In the genomic region with DNA sequence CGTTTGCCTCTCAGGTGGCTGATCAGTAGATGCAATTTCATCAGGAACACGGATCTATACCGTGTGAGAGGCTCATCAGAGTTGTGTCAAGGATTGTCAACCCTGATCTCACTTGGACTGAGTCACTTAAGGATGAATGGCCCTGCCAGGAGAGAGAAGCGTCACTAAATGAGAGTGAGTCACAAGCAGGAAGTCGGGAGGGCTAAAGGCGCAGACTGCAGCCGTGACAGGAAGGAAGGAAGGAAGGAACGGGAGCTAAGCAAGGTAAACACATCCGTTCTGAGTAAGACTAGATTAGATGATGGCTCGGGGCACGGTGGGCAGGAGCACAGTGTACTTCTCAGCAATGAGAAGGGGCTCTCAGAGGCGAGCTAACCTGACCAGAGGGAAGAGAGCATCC, we compare ENCODE assay signal across 10 mouse cellular contexts. TPM values are rescaled to one million over a fixed set of nuclear protein-coding genes. Genes with fewer than 3 reads are reported as not detected.
DNase-seq lines count a peak whose midpoint lies in the region; ATAC-seq and TF ChIP-seq lines count a peak whose summit lies in the region.
"Had no signal": no experiment of that assay in that cellular context is flagged by ENCODE, and none has a peak within 500 bp of the region (broad histone marks: within the 10 kb centered on the region; RNA-seq: fewer than 3 reads in every experiment).

No protein-coding gene starts in this region.

- no peak for TF ChIP-seq CTCF in heart, postnatal 0 days (IDR thresholded peaks at IDR 0.05; ENCODE audit: low read depth)

- H3ac ChIP-seq in myocyte (ENCODE audit: control insufficient read depth, insufficient read length), result no peak overlapping the region

- WGBS in heart, postnatal 0 days, result 54% methylated on average over 12 of the region's 12 CpGs
- WGBS in forebrain, embryonic 12.5 days, result 85% methylated on average over 12 of the region's 12 CpGs

- intact Hi-C loops in heart, postnatal 14 days (cut with DNase I), result no loop called here

- peak; percentile 24; the same call in 1 of the 2 replicates for ATAC-seq in heart, postnatal 0 days (ENCODE audit: insufficient read depth, low read depth)
- no peak for ATAC-seq in forebrain, embryonic 12.5 days (ENCODE audit: low FRiP score)

- no peaks in the 10 kb centered on the region for H3K4me1 ChIP-seq in heart, postnatal 0 days (ENCODE audit: control insufficient read depth, insufficient read depth)
- no peaks in the 10 kb centered on the region for H3K4me1 ChIP-seq in forebrain, embryonic 12.5 days
- H3K4me1 ChIP-seq: neural tube, embryonic 12.5 days had no signal

- H3K4me2 ChIP-seq in heart, postnatal 0 days (ENCODE audit: low read depth, low read length), result no peak overlapping the region; the same call in 1 of the 2 replicates
- H3K4me2 ChIP-seq in myocyte (ENCODE audit: low read depth), result peak overlapping the region; percentile 81
- no peak overlapping the region for H3K4me2 ChIP-seq in forebrain, embryonic 12.5 days
- H3K4me2 ChIP-seq: neural tube, embryonic 12.5 days had no signal

- H3K9ac ChIP-seq in heart, postnatal 0 days (replicated peaks; ENCODE audit: low read depth, low read length), result no peak overlapping the region
- H3K9ac ChIP-seq in forebrain, embryonic 12.5 days, result no peak overlapping the region
- H3K9ac ChIP-seq: neural tube, embryonic 12.5 days had no signal

- no peaks in the 10 kb centered on the region for H3K27me3 ChIP-seq in heart, postnatal 0 days (ENCODE audit: control insufficient read depth, insufficient read depth, low read length)
- H3K27me3 ChIP-seq in myocyte (ENCODE audit: control insufficient read depth, insufficient read depth, insufficient read length), result no peaks in the 10 kb centered on the region
- no peaks in the 10 kb centered on the region for H3K27me3 ChIP-seq in forebrain, embryonic 12.5 days
- H3K27me3 ChIP-seq: neural tube, embryonic 12.5 days had no signal

- peaks cover 4% of the 10 kb centered on the region; the same call in 1 of the 2 replicates for H3K36me3 ChIP-seq in heart, postnatal 0 days (replicated peaks; ENCODE audit: control insufficient read depth, insufficient read depth, low read length)
- no peaks in the 10 kb centered on the region for H3K36me3 ChIP-seq in myocyte (ENCODE audit: control insufficient read depth, insufficient read depth)
- H3K36me3 ChIP-seq in forebrain, embryonic 12.5 days (replicated peaks), result peaks cover 6% of the 10 kb centered on the region; the same call in 1 of the 2 replicates

- DNase-seq in heart, postnatal 0 days (ENCODE audit: low spot score), result no peak
- no peak for DNase-seq in heart, postnatal 14 days
- peak; percentile 52 to 58 for DNase-seq in B cell, adult 2 months
- DNase-seq in c-Kit-positive CD71-negative TER-119-negative erythroid progenitor cells, embryonic 14.5 days (ENCODE audit: low read depth), result peak; percentile 50
- no peak for DNase-seq in gastrocnemius, postnatal 25 days
- no peak for DNase-seq in ovary, postnatal 10 days (ENCODE audit: low spot score)

- H3K79me2 ChIP-seq in myocyte (ENCODE audit: control insufficient read depth, insufficient read depth), result no peaks in the 10 kb centered on the region

- no peaks in the 10 kb centered on the region for H3K9me3 ChIP-seq in heart, postnatal 0 days (replicated peaks; ENCODE audit: control insufficient read depth, low read length)
- no peaks in the 10 kb centered on the region for H3K9me3 ChIP-seq in forebrain, embryonic 12.5 days
- H3K9me3 ChIP-seq: heart, embryonic 10.5 days; neural tube, embryonic 12.5 days had no signal

- no peak for TF ChIP-seq EP300 in heart, postnatal 0 days (IDR thresholded peaks at IDR 0.05; ENCODE audit: low read depth)

- no peak overlapping the region for H3K4me3 ChIP-seq in heart, postnatal 0 days (ENCODE audit: low read depth, low read length)
- H3K4me3 ChIP-seq in myocyte, result peak overlapping the region; percentile 3
- H3K4me3 ChIP-seq in forebrain, embryonic 12.5 days (replicated peaks), result no peak overlapping the region
- H3K4me3 ChIP-seq: heart, embryonic 10.5 days; neural tube, embryonic 12.5 days had no signal

- TF ChIP-seq POLR2A in myocyte (IDR thresholded peaks at IDR 0.05; ENCODE audit: insufficient read length, low read depth), result no peak

- no peak overlapping the region for H3K27ac ChIP-seq in heart, postnatal 0 days (ENCODE audit: low read depth)
- no peak overlapping the region for H3K27ac ChIP-seq in forebrain, embryonic 12.5 days
- H3K27ac ChIP-seq: heart, embryonic 10.5 days; neural tube, embryonic 12.5 days had no signal

TF ChIP-seq in myocyte, 11 proteins besides CTCF, POLR2A, EP300 and RAD21:
- TF ChIP-seq TCF12 (IDR thresholded peaks at IDR 0.05; ENCODE audit: insufficient read depth, poor library complexity, severe bottlenecking) (no peak), E2F4 (IDR thresholded peaks at IDR 0.05; ENCODE audit: insufficient read depth) (no peak), TCF3 (IDR thresholded peaks at IDR 0.05; ENCODE audit: insufficient read length, low read depth) (no peak), MYOD1 (IDR thresholded peaks at IDR 0.05; ENCODE audit: control insufficient read depth in 1 of 3, insufficient read length in 2 of 3, low read depth in 2 of 3) (no peak), MYOG (IDR thresholded peaks at IDR 0.05; ENCODE audit: control insufficient read depth in 1 of 3, insufficient read depth in 1 of 3, insufficient read length in 2 of 3, low read depth in 2 of 3) (no peak), CEBPB (IDR thresholded peaks at IDR 0.05; ENCODE audit: insufficient read depth, poor library complexity, severe bottlenecking) (no peak), POLR2AphosphoS2 (IDR thresholded peaks at IDR 0.05; ENCODE audit: insufficient read length, low read depth) (no peak), MAX (IDR thresholded peaks at IDR 0.05; ENCODE audit: low read depth) (no peak), REST (IDR thresholded peaks at IDR 0.05; ENCODE audit: insufficient read depth, insufficient read length) (no peak), USF1 (IDR thresholded peaks at IDR 0.05; ENCODE audit: low read depth) (no peak), SRF (IDR thresholded peaks at IDR 0.05; ENCODE audit: control insufficient read depth, insufficient read length, low read depth) (no peak)
TF ChIP-seq in myocyte: peak in this region for 0.

RNA-seq across cellular contexts. Expression of a gene that starts 14.7 kb away (rescaled TPM):
- total RNA-seq in heart, postnatal 0 days (2014; rRNA removed; ENCODE audit: low replicate concordance), result 0.15 TPM in 1 of 2 replicates, not detected in the other
- polyA plus RNA-seq in heart, postnatal 0 days (2015; fragmentation: Nextera tagmentation; extraction: Ambion mirVana), result 3.1 and 3.3 TPM in 2 replicates
- total RNA-seq in heart, postnatal 14 days (2021), result 1 to 10 TPM; 2.8 to 4.8 TPM
- polyA plus RNA-seq in myocyte (2012; fragmentation: generic; extraction: Trizol), result 1.4 TPM
- 3.3 and 3.7 TPM in 2 replicates for polyA plus RNA-seq in forebrain, embryonic 12.5 days (2016; fragmentation: Nextera tagmentation; extraction: Ambion mirVana)
- total RNA-seq in gastrocnemius, postnatal 25 days (2021), result 1 to 10 TPM; 2.1 to 4.0 TPM

RNA-seq across cellular contexts. Expression of a gene that starts 54.3 kb away (rescaled TPM):
- total RNA-seq in heart, postnatal 0 days (2014; rRNA removed; ENCODE audit: low replicate concordance), result 27.9 and 54.3 TPM in 2 replicates
- polyA plus RNA-seq in heart, postnatal 0 days (2015; fragmentation: Nextera tagmentation; extraction: Ambion mirVana), result 24.0 and 26.9 TPM in 2 replicates
- total RNA-seq in heart, postnatal 14 days (2021), result 10 to 100 TPM; 40.0 to 46.0 TPM
- polyA plus RNA-seq in myocyte (2012; fragmentation: generic; extraction: Trizol), result 21.6 TPM
- 34.6 and 39.4 TPM in 2 replicates for polyA plus RNA-seq in forebrain, embryonic 12.5 days (2016; fragmentation: Nextera tagmentation; extraction: Ambion mirVana)
- 10 to 100 TPM; 25.9 to 26.7 TPM for total RNA-seq in gastrocnemius, postnatal 25 days (2021)

Comparison
In these comparisons a context has a peak if more than half of its experiments do, and no peak if none do; other contexts are left out.
1. DNase-seq: peak in B cell, adult 2 months (2 of 2) and c-Kit-positive CD71-negative TER-119-negative erythroid progenitor cells, embryonic 14.5 days (single experiment); none in heart, postnatal 0 days (single experiment), heart, postnatal 14 days (0 of 2), gastrocnemius, postnatal 25 days (single experiment) and ovary, postnatal 10 days (single experiment).